Mouse (Mus musculus): ENCODE results near the gene Senp1.

The Senp1 gene

GRCm38 (mm10) chr15:98093121-98094011 is at the start of gene Senp1:
Gene Senp1, minus strand, starts transcription at chr15:98093744.
- peak; percentile 72 for DNase-seq (ENCODE audit: low read depth, low spot score)

- no peak for DNase-seq (ENCODE audit: low read depth, low spot score)
Measured at GRCm38 (mm10) chr15:98142515-98142914, 49.0 kb upstream of the Senp1 start.

GRCm38 (mm10) chr15:98140809-98141208 is 47.3 kb upstream of the Senp1 start:
- no peak for DNase-seq (ENCODE audit: low read depth, low spot score)

- DNase-seq (ENCODE audit: low read depth, low spot score): no peak
Measured at GRCm38 (mm10) chr15:98139763-98140162, 46.2 kb upstream of the Senp1 start.

GRCm38 (mm10) chr15:98136871-98137270 is 43.3 kb upstream of the Senp1 start:
- DNase-seq (ENCODE audit: low read depth, low spot score): no peak

- no peak for DNase-seq (ENCODE audit: low read depth, low spot score)
Measured at GRCm38 (mm10) chr15:98135671-98136070, 42.1 kb upstream of the Senp1 start.

- no peak for DNase-seq (ENCODE audit: low read depth, low spot score)
Measured at GRCm38 (mm10) chr15:98134666-98135065, 41.1 kb upstream of the Senp1 start.

- no peak for DNase-seq (ENCODE audit: low read depth, low spot score)
Measured at GRCm38 (mm10) chr15:98134034-98134433, 40.5 kb upstream of the Senp1 start.

- no peak for DNase-seq (ENCODE audit: low read depth, low spot score)
Measured at GRCm38 (mm10) chr15:98133471-98133870, 39.9 kb upstream of the Senp1 start.

GRCm38 (mm10) chr15:98131942-98132655 is 38.6 kb upstream of the Senp1 start:
- DNase-seq (ENCODE audit: low read depth, low spot score): no peak

- no peak for DNase-seq (ENCODE audit: low read depth, low spot score)
Measured at GRCm38 (mm10) chr15:98131451-98131850, 37.9 kb upstream of the Senp1 start.

GRCm38 (mm10) chr15:98131001-98131400 is 37.5 kb upstream of the Senp1 start:
- no peak for DNase-seq (ENCODE audit: low read depth, low spot score)

GRCm38 (mm10) chr15:98120831-98121230 is 27.3 kb upstream of the Senp1 start:
- DNase-seq (ENCODE audit: low read depth, low spot score): no peak

GRCm38 (mm10) chr15:98119363-98119762 is 25.8 kb upstream of the Senp1 start:
- DNase-seq (ENCODE audit: low read depth, low spot score): no peak

GRCm38 (mm10) chr15:98116287-98116686 is 22.7 kb upstream of the Senp1 start:
- no peak for DNase-seq (ENCODE audit: low read depth, low spot score)

GRCm38 (mm10) chr15:98115779-98116163 is 22.2 kb upstream of the Senp1 start:
- no peak for DNase-seq (ENCODE audit: low read depth, low spot score)

- DNase-seq (ENCODE audit: low read depth, low spot score): no peak
Measured at GRCm38 (mm10) chr15:98114852-98115778, 21.6 kb upstream of the Senp1 start.

GRCm38 (mm10) chr15:98114098-98114851 is 20.7 kb upstream of the Senp1 start:
- no peak for DNase-seq (ENCODE audit: low read depth, low spot score)

- DNase-seq (ENCODE audit: low read depth, low spot score): no peak
Measured at GRCm38 (mm10) chr15:98111791-98112190, 18.2 kb upstream of the Senp1 start.

GRCm38 (mm10) chr15:98108297-98109152 is 15.0 kb upstream of the Senp1 start:
- DNase-seq (ENCODE audit: low read depth, low spot score): peak; percentile 79

Data from embryo, embryonic 11.5 days (tissue).